Mouse (Mus musculus): ENCODE measurements around the gene Apba2. TPM values are rescaled to one million over a fixed set of nuclear protein-coding genes. Genes with fewer than 3 reads are reported as not detected.

The Apba2 gene
- polyA plus RNA-seq, 1 experiment from 2014 or later, result 0.20 TPM

GRCm38 (mm10) chr7:64697791-64698337, 196.4 kb downstream of the Apba2 start:
- Histone ChIP-seq H3K27ac (ENCODE audit: low read length) (no peak overlapping the region), H3K4me1 (ENCODE audit: control insufficient read depth, low read depth, low read length) (no peaks in the 10 kb centered on the region), H3K9ac (ENCODE audit: low read depth, low read length) (no peak overlapping the region), H3K4me3 (ENCODE audit: low read depth, low read length) (no peak overlapping the region), H3K27me3 (ENCODE audit: control insufficient read depth, insufficient read depth, low read depth, low read length) (no peaks in the 10 kb centered on the region), H3K4me2 (ENCODE audit: low read depth, low read length) (no peak overlapping the region), H3K9me3 (replicated peaks; ENCODE audit: control insufficient read depth, low read length) (no peaks in the 10 kb centered on the region), H3K36me3 (ENCODE audit: control insufficient read depth, insufficient read depth) (no peaks in the 10 kb centered on the region)
- ATAC-seq (ENCODE audit: low read depth), result no peak
- WGBS (ENCODE audit: insufficient replicate concordance), result 67% methylated on average over 6 of the region's 6 CpGs

GRCm38 (mm10) chr7:64704060-64704595, 202.6 kb downstream of the Apba2 start:
- Histone ChIP-seq H3K27ac (ENCODE audit: low read length) (no peak overlapping the region), H3K4me3 (ENCODE audit: low read depth, low read length) (no peak overlapping the region), H3K4me1 (ENCODE audit: control insufficient read depth, low read depth, low read length) (no peaks in the 10 kb centered on the region), H3K27me3 (ENCODE audit: control insufficient read depth, insufficient read depth, low read depth, low read length) (no peaks in the 10 kb centered on the region), H3K9ac (ENCODE audit: low read depth, low read length) (no peak overlapping the region), H3K36me3 (ENCODE audit: control insufficient read depth, insufficient read depth) (no peaks in the 10 kb centered on the region), H3K9me3 (replicated peaks; ENCODE audit: control insufficient read depth, low read length) (no peaks in the 10 kb centered on the region; the same call in 1 of the 2 replicates), H3K4me2 (ENCODE audit: low read depth, low read length) (no peak overlapping the region)
- WGBS (ENCODE audit: insufficient replicate concordance), result 42% methylated on average over 5 of the region's 5 CpGs
- ATAC-seq (ENCODE audit: low read depth), result no peak

- H3K4me2 ChIP-seq (ENCODE audit: low read depth, low read length), result no peak overlapping the region
- H3K27me3 ChIP-seq (ENCODE audit: control insufficient read depth, insufficient read depth, low read depth, low read length), result no peaks in the 10 kb centered on the region
- H3K9ac ChIP-seq (ENCODE audit: low read depth, low read length), result no peak overlapping the region
- no peak for ATAC-seq (ENCODE audit: low read depth)
- no peaks in the 10 kb centered on the region for H3K4me1 ChIP-seq (ENCODE audit: control insufficient read depth, low read depth, low read length)
- H3K27ac ChIP-seq (ENCODE audit: low read length), result no peak overlapping the region
- no peaks in the 10 kb centered on the region for H3K36me3 ChIP-seq (ENCODE audit: control insufficient read depth, insufficient read depth)
- H3K9me3 ChIP-seq (replicated peaks; ENCODE audit: control insufficient read depth, low read length), result no peaks in the 10 kb centered on the region; the same call in 1 of the 2 replicates
- 57% methylated on average over 4 of the region's 4 CpGs for WGBS (ENCODE audit: insufficient replicate concordance)
- H3K4me3 ChIP-seq (ENCODE audit: low read depth, low read length), result no peak overlapping the region
Measured at GRCm38 (mm10) chr7:64708176-64708575, 206.7 kb downstream of the Apba2 start.

- WGBS (ENCODE audit: insufficient replicate concordance), result 81% methylated on average over 13 of the region's 13 CpGs
- no peaks in the 10 kb centered on the region for H3K4me1 ChIP-seq (ENCODE audit: control insufficient read depth, low read depth, low read length)
- no peak overlapping the region for H3K4me3 ChIP-seq (ENCODE audit: low read depth, low read length)
- H3K9me3 ChIP-seq (replicated peaks; ENCODE audit: control insufficient read depth, low read length), result no peaks in the 10 kb centered on the region
- no peaks in the 10 kb centered on the region for H3K36me3 ChIP-seq (ENCODE audit: control insufficient read depth, insufficient read depth)
- no peak overlapping the region for H3K27ac ChIP-seq (ENCODE audit: low read length)
- ATAC-seq (ENCODE audit: low read depth), result no peak
- H3K9ac ChIP-seq (ENCODE audit: low read depth, low read length), result no peak overlapping the region
- no peaks in the 10 kb centered on the region for H3K27me3 ChIP-seq (ENCODE audit: control insufficient read depth, insufficient read depth, low read depth, low read length)
- no peak overlapping the region for H3K4me2 ChIP-seq (ENCODE audit: low read depth, low read length)
Measured at GRCm38 (mm10) chr7:64709520-64710262, 208.2 kb downstream of the Apba2 start.

- Histone ChIP-seq H3K4me1 (ENCODE audit: control insufficient read depth, low read depth, low read length) (no peaks in the 10 kb centered on the region), H3K27me3 (ENCODE audit: control insufficient read depth, insufficient read depth, low read depth, low read length) (no peaks in the 10 kb centered on the region), H3K9me3 (replicated peaks; ENCODE audit: control insufficient read depth, low read length) (no peaks in the 10 kb centered on the region), H3K4me2 (ENCODE audit: low read depth, low read length) (no peak overlapping the region), H3K9ac (ENCODE audit: low read depth, low read length) (no peak overlapping the region), H3K36me3 (ENCODE audit: control insufficient read depth, insufficient read depth) (no peaks in the 10 kb centered on the region), H3K4me3 (ENCODE audit: low read depth, low read length) (no peak overlapping the region), H3K27ac (ENCODE audit: low read length) (no peak overlapping the region)
- no peak for ATAC-seq (ENCODE audit: low read depth)
- 58% methylated on average over 2 of the region's 2 CpGs for WGBS (ENCODE audit: insufficient replicate concordance)
Measured at GRCm38 (mm10) chr7:64716286-64716685, 214.8 kb downstream of the Apba2 start.

GRCm38 (mm10) chr7:64723313-64723712, 221.8 kb downstream of the Apba2 start:
- no peak overlapping the region for H3K4me2 ChIP-seq (ENCODE audit: low read depth, low read length)
- WGBS (ENCODE audit: insufficient replicate concordance), result 59% methylated on average over 3 of the region's 3 CpGs
- H3K27ac ChIP-seq (ENCODE audit: low read length), result no peak overlapping the region
- H3K4me3 ChIP-seq (ENCODE audit: low read depth, low read length), result no peak overlapping the region
- H3K36me3 ChIP-seq (ENCODE audit: control insufficient read depth, insufficient read depth), result no peaks in the 10 kb centered on the region
- H3K9ac ChIP-seq (ENCODE audit: low read depth, low read length), result no peak overlapping the region
- no peak for ATAC-seq (ENCODE audit: low read depth)
- H3K27me3 ChIP-seq (ENCODE audit: control insufficient read depth, insufficient read depth, low read depth, low read length), result no peaks in the 10 kb centered on the region
- H3K4me1 ChIP-seq (ENCODE audit: control insufficient read depth, low read depth, low read length), result no peaks in the 10 kb centered on the region
- H3K9me3 ChIP-seq (replicated peaks; ENCODE audit: control insufficient read depth, low read length), result no peaks in the 10 kb centered on the region

GRCm38 (mm10) chr7:64724409-64724808, 222.9 kb downstream of the Apba2 start:
- H3K36me3 ChIP-seq (ENCODE audit: control insufficient read depth, insufficient read depth), result no peaks in the 10 kb centered on the region
- no peaks in the 10 kb centered on the region for H3K27me3 ChIP-seq (ENCODE audit: control insufficient read depth, insufficient read depth, low read depth, low read length)
- no peak overlapping the region for H3K4me3 ChIP-seq (ENCODE audit: low read depth, low read length)
- 76% methylated on average over 1 of the region's 1 CpGs for WGBS (ENCODE audit: insufficient replicate concordance)
- H3K4me1 ChIP-seq (ENCODE audit: control insufficient read depth, low read depth, low read length), result no peaks in the 10 kb centered on the region
- no peaks in the 10 kb centered on the region for H3K9me3 ChIP-seq (replicated peaks; ENCODE audit: control insufficient read depth, low read length)
- no peak overlapping the region for H3K9ac ChIP-seq (ENCODE audit: low read depth, low read length)
- no peak overlapping the region for H3K27ac ChIP-seq (ENCODE audit: low read length)
- ATAC-seq (ENCODE audit: low read depth), result no peak
- no peak overlapping the region for H3K4me2 ChIP-seq (ENCODE audit: low read depth, low read length)

GRCm38 (mm10) chr7:64725967-64726695, 224.6 kb downstream of the Apba2 start:
- 52% methylated on average over 6 of the region's 6 CpGs for WGBS (ENCODE audit: insufficient replicate concordance)
- no peak overlapping the region for H3K9ac ChIP-seq (ENCODE audit: low read depth, low read length)
- H3K4me2 ChIP-seq (ENCODE audit: low read depth, low read length), result no peak overlapping the region
- H3K9me3 ChIP-seq (replicated peaks; ENCODE audit: control insufficient read depth, low read length), result no peaks in the 10 kb centered on the region
- H3K27ac ChIP-seq (ENCODE audit: low read length), result no peak overlapping the region
- no peak overlapping the region for H3K4me3 ChIP-seq (ENCODE audit: low read depth, low read length)
- no peaks in the 10 kb centered on the region for H3K4me1 ChIP-seq (ENCODE audit: control insufficient read depth, low read depth, low read length)
- ATAC-seq (ENCODE audit: low read depth), result no peak
- no peaks in the 10 kb centered on the region for H3K36me3 ChIP-seq (ENCODE audit: control insufficient read depth, insufficient read depth)
- no peaks in the 10 kb centered on the region for H3K27me3 ChIP-seq (ENCODE audit: control insufficient read depth, insufficient read depth, low read depth, low read length)

GRCm38 (mm10) chr7:64728181-64728591, 226.7 kb downstream of the Apba2 start:
- WGBS (ENCODE audit: insufficient replicate concordance), result 53% methylated on average over 5 of the region's 5 CpGs
- Histone ChIP-seq H3K4me2 (ENCODE audit: low read depth, low read length) (no peak overlapping the region), H3K27ac (ENCODE audit: low read length) (no peak overlapping the region), H3K27me3 (ENCODE audit: control insufficient read depth, insufficient read depth, low read depth, low read length) (no peaks in the 10 kb centered on the region), H3K4me3 (ENCODE audit: low read depth, low read length) (no peak overlapping the region), H3K9ac (ENCODE audit: low read depth, low read length) (no peak overlapping the region), H3K4me1 (ENCODE audit: control insufficient read depth, low read depth, low read length) (no peaks in the 10 kb centered on the region), H3K9me3 (replicated peaks; ENCODE audit: control insufficient read depth, low read length) (no peaks in the 10 kb centered on the region), H3K36me3 (ENCODE audit: control insufficient read depth, insufficient read depth) (no peaks in the 10 kb centered on the region)
- ATAC-seq (ENCODE audit: low read depth), result no peak

Measured in liver, embryonic 16.5 days (tissue).